Mouse (Mus musculus) megakaryocyte, embryonic 14.5 days (primary cell): ENCODE results near the gene Prkg2.

ENCODE experiments used
- FLI1 ChIP-seq: IDR thresholded peaks from 2 replicates; pipeline ENCODE4 v1.6.1; 2012; ENCODE audit warnings: low read length, inconsistent platforms, mixed read lengths
- GATA1 ChIP-seq: IDR thresholded peaks from 3 replicates; pipeline ENCODE4 v1.6.1; 2012; ENCODE audit warnings: mixed read lengths, low read length, inconsistent platforms, borderline replicate concordance

DNA sequence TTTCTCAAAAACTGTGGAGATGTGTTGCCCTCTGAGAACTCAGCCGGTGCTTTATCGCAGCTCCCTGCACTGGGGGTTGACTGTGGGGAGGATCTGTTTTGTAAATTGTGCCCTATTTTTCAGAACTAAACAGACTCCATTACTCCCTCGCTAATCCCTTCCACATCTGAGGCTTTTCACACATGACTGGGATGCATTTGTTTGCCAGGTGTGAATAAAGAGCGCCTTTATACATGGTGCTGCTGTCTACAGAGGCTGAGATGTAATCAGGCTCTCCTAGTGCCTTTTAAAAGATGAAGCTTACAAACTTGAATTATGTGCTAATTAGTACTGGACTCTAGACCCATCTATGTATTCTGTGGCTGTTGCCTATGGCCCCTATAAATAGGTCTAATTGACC, 50.7 kb downstream of the Prkg2 start:
- TF ChIP-seq GATA1: no peak
- TF ChIP-seq FLI1: no peak
